Comparison of ENCODE assay signal across 9 mouse cellular contexts in the genomic region with DNA sequence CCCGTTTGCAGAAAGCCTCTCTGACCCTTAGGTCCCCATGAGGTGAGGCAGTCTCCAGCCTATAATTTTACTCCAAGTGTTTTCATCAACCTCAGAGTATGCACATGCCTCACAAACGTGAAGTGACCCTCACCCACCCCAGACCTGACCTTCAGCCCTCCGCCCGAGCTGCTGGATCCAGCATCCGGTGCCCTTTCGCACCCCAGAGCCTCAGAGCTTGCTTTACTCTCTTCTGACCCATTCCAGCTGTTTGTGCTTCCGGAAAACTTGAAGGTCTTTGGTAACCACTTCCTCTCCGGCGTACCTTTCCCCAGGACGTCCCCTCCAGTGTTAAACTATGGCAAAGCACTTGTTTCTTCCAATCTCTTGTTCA. TPM values are rescaled to one million over a fixed set of nuclear protein-coding genes. Genes with fewer than 3 reads are reported as not detected.
DNase-seq lines count a peak whose midpoint lies in the region; ATAC-seq and TF ChIP-seq lines count a peak whose summit lies in the region.
"Had no signal": no experiment of that assay in that cellular context is flagged by ENCODE, and none has a peak within 500 bp of the region (broad histone marks: within the 10 kb centered on the region; RNA-seq: fewer than 3 reads in every experiment).

No protein-coding gene starts in this region.

- no peaks in the 10 kb centered on the region for H3K9me3 ChIP-seq in heart, embryonic 11.5 days (replicated peaks; ENCODE audit: control insufficient read depth, low read length)
- H3K9me3 ChIP-seq in G1E (replicated peaks): no peaks in the 10 kb centered on the region
- H3K9me3 ChIP-seq in hindbrain, embryonic 11.5 days (ENCODE audit: control insufficient read depth, low read length): no peaks in the 10 kb centered on the region
- no peaks in the 10 kb centered on the region for H3K9me3 ChIP-seq in neural tube, embryonic 14.5 days (ENCODE audit: control insufficient read depth, low read length)

- WGBS in heart, embryonic 11.5 days (ENCODE audit: insufficient replicate concordance): 21% methylated on average over 10 of the region's 10 CpGs
- 34% methylated on average over 10 of the region's 10 CpGs for WGBS in hindbrain, embryonic 11.5 days
- 28% methylated on average over 10 of the region's 10 CpGs for WGBS in neural tube, embryonic 14.5 days

- peak overlapping the region; percentile 93 for H3K4me3 ChIP-seq in heart, embryonic 11.5 days (ENCODE audit: low read depth, low read length)
- H3K4me3 ChIP-seq in G1E (ENCODE audit: low read depth, low read length): peak overlapping the region; percentile 90
- peak overlapping the region; percentile 68 for H3K4me3 ChIP-seq in hindbrain, embryonic 11.5 days (ENCODE audit: low read depth, low read length)
- peak overlapping the region; percentile 70 for H3K4me3 ChIP-seq in neural tube, embryonic 14.5 days (ENCODE audit: low read depth, low read length)

- peak overlapping the region; percentile 77 for H3K9ac ChIP-seq in heart, embryonic 11.5 days (ENCODE audit: low read depth, low read length)
- H3K9ac ChIP-seq in hindbrain, embryonic 11.5 days (ENCODE audit: low read depth, low read length): peak overlapping the region; percentile 69; the same call in 1 of the 2 replicates
- H3K9ac ChIP-seq in neural tube, embryonic 14.5 days (replicated peaks; ENCODE audit: low read depth, low read length): no peak overlapping the region

- H3K27ac ChIP-seq in heart, embryonic 11.5 days (ENCODE audit: low read depth, low read length): peak overlapping the region; percentile 42
- H3K27ac ChIP-seq in hindbrain, embryonic 11.5 days (ENCODE audit: low read depth, low read length): no peak overlapping the region
- H3K27ac ChIP-seq in neural tube, embryonic 14.5 days (ENCODE audit: low read depth, low read length): no peak overlapping the region

- no peak for DNase-seq in heart, postnatal 14 days
- DNase-seq in G1E (ENCODE audit: low spot score): no peak
- DNase-seq in hindbrain, embryonic 11.5 days (ENCODE audit: low spot score): no peak
- DNase-seq in liver: peak; percentile 32
- no peak for DNase-seq in frontal cortex, postnatal 25 days (ENCODE audit: low spot score in 2 of 2)
- DNase-seq in ovary, postnatal 14 days (ENCODE audit: low spot score): no peak

- peaks cover 13% of the 10 kb centered on the region for H3K4me1 ChIP-seq in heart, embryonic 11.5 days (ENCODE audit: control insufficient read depth, insufficient read depth, low read length)
- peaks cover 42% of the 10 kb centered on the region for H3K4me1 ChIP-seq in G1E (ENCODE audit: insufficient read depth, low read depth, low read length)
- H3K4me1 ChIP-seq in hindbrain, embryonic 11.5 days (replicated peaks; ENCODE audit: control insufficient read depth, insufficient read depth, low read length): 0 out of 2 replicates have a peak, but pooled peaks cover 2% of the 10 kb centered on the region
- H3K4me1 ChIP-seq in neural tube, embryonic 14.5 days (ENCODE audit: control insufficient read depth, insufficient read depth, low read length): no peaks in the 10 kb centered on the region

- intact Hi-C loops in heart, postnatal 14 days (cut with DNase I): loop anchor here (5.0 kb wide), 1 partner anchor 91 kb away; no protein-coding TSS in a partner anchor

- H3K27me3 ChIP-seq in heart, embryonic 11.5 days (ENCODE audit: control insufficient read depth, insufficient read depth, low read length): no peaks in the 10 kb centered on the region
- peaks cover 9% of the 10 kb centered on the region; the same call in 1 of the 2 replicates for H3K27me3 ChIP-seq in G1E (ENCODE audit: insufficient read depth, low read length)
- H3K27me3 ChIP-seq in hindbrain, embryonic 11.5 days (ENCODE audit: control insufficient read depth, insufficient read depth, low read length): no peaks in the 10 kb centered on the region
- H3K27me3 ChIP-seq in neural tube, embryonic 14.5 days (ENCODE audit: control insufficient read depth, insufficient read depth, low read length): no peaks in the 10 kb centered on the region
- H3K27me3 ChIP-seq: Patski had no signal

- peak overlapping the region; percentile 97 for H3K4me2 ChIP-seq in heart, embryonic 11.5 days
- H3K4me2 ChIP-seq in hindbrain, embryonic 11.5 days (replicated peaks; ENCODE audit: low read depth, low read length): peak overlapping the region; percentile 98
- H3K4me2 ChIP-seq in neural tube, embryonic 14.5 days (ENCODE audit: low read depth, low read length): peak overlapping the region; percentile 88

- no peak for TF ChIP-seq CTCF in G1E (IDR thresholded peaks at IDR 0.05; ENCODE audit: low read depth, low read length)

- H3K36me3 ChIP-seq in heart, embryonic 11.5 days (ENCODE audit: control insufficient read depth, insufficient read depth, low read length): no peaks in the 10 kb centered on the region
- H3K36me3 ChIP-seq in G1E (replicated peaks): peaks cover 25% of the 10 kb centered on the region
- H3K36me3 ChIP-seq in hindbrain, embryonic 11.5 days (ENCODE audit: control insufficient read depth, insufficient read depth, low read length): no peaks in the 10 kb centered on the region
- H3K36me3 ChIP-seq in neural tube, embryonic 14.5 days (ENCODE audit: control insufficient read depth, insufficient read depth, low read length): no peaks in the 10 kb centered on the region

- ATAC-seq in heart, embryonic 11.5 days (replicated peaks; ENCODE audit: insufficient number of reproducible peaks, low FRiP score, low TSS enrichment): no peak
- ATAC-seq in G1E (ENCODE audit: extremely low read depth, insufficient number of reproducible peaks, low FRiP score, poor library complexity, severe bottlenecking): no peak
- ATAC-seq in hindbrain, embryonic 11.5 days (ENCODE audit: low FRiP score): 0 out of 2 replicates have a peak, but pooled peaks have one; percentile 2
- ATAC-seq in neural tube, embryonic 14.5 days (ENCODE audit: low read depth): peak; percentile 9; the same call in 1 of the 2 replicates

RNA-seq across cellular contexts. Expression of gene Ccne1, which starts 0.9 kb away (rescaled TPM):
- 54.3 and 55.4 TPM in 2 replicates for polyA plus RNA-seq in heart, embryonic 11.5 days (2014; fragmentation: Nextera tagmentation; extraction: Ambion mirVana)
- 1 to 10 TPM; 1.2 to 1.9 TPM for total RNA-seq in heart, postnatal 14 days (2021)
- total RNA-seq in G1E (2014; fragmentation: Nextera tagmentation) (24.9 and 26.6 TPM in 2 replicates), G1E (2017) (50.9 and 53.0 TPM in 2 replicates)
- polyA plus RNA-seq in G1E (2012): 15.9 and 28.4 TPM in 2 replicates
- polyA plus RNA-seq in hindbrain, embryonic 11.5 days (2014; fragmentation: Nextera tagmentation; extraction: Ambion mirVana): 56.6 and 60.5 TPM in 2 replicates
- polyA plus RNA-seq in neural tube, embryonic 14.5 days (2014; fragmentation: Nextera tagmentation; extraction: Ambion mirVana): 16.4 and 16.7 TPM in 2 replicates

Comparison
In these comparisons a context has a peak if more than half of its experiments do, and no peak if none do; other contexts are left out.
1. ATAC-seq: peak in hindbrain, embryonic 11.5 days (single experiment) and neural tube, embryonic 14.5 days (single experiment); none in heart, embryonic 11.5 days (single experiment) and G1E (single experiment).
2. Peak in every context shown above with its lines, with median percentiles within 50 percentile points of each other: H3K4me2 ChIP-seq and H3K4me3 ChIP-seq.